Mouse (Mus musculus) left cerebral cortex, adult 2 months (tissue): ENCODE results near the gene Tmem229b. TPM values are rescaled to one million over a fixed set of nuclear protein-coding genes. Genes with fewer than 3 reads are reported as not detected.
A peak's percentile ranks its signal among the peaks of the same experiment; 100 is the strongest.
"Not testable (repeated sequence)": the region's sequence is repeated elsewhere in the genome, so short reads cannot be mapped to it uniquely, and the experiment has no call there.

ENCODE experiments used
- DNase-seq, 2 experiments: peaks; one replicate each; pipeline ENCODE4 v3.0.0; 2021 to 2022; ENCODE audit warnings: low spot score in 2 of 2, mixed read lengths in 1 of 2; ENCODE audit errors: extremely low spot score in 1 of 2
- H3K27ac ChIP-seq: fragments of 200-600 bp; 2 replicates; pipeline ENCODE4 v1.8.1; 2022
- H3K4me3 ChIP-seq: fragments of 200-600 bp; 2 replicates; pipeline ENCODE4 v1.8.1; 2022
- CTCF ChIP-seq: fragments of 200-600 bp; IDR thresholded peaks from 2 replicates; pipeline ENCODE4 v1.8.1; 2022; ENCODE audit warnings: antibody characterized with exemption, mild to moderate bottlenecking, moderate library complexity
- intact Hi-C: fragments of 180-260 bp; cut with DNase I; formaldehyde crosslinking; loops from one replicate; pipeline ENCODE4 v1.15.1; 2025
- total RNA-seq, 2 experiments: library from RNA; stranded (reverse); gene quantifications; 2 replicates each; pipeline ENCODE4 v1.2.3; 2021

The Tmem229b gene
- total RNA-seq, 2 experiments from 2014 or later, result 24.7 to 33.1 TPM

DNA sequence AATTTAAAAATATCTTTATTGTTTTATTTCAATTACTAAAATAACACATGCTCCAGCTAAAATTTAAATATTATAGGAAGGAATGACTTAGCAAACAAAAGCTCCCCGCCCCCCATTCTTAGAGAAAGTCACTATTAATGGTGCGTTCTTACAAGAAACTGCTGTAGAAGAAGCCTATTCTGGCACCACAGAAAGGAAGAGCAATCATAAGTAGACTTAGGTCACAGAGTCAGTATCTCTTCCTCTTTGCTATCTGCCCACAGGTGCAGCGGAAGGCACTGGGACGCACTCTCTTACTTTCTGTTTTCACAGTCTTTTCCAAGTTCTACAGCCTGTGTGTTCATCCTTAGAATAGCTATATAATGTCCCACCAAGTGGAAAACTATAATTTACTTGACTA, 31.6 kb downstream of the Tmem229b start:
- no peak overlapping the region for H3K27ac ChIP-seq
- TF ChIP-seq CTCF, result no peak
- no peak for DNase-seq
- no peak overlapping the region for H3K4me3 ChIP-seq
- intact Hi-C loops, result no loop called here

DNA sequence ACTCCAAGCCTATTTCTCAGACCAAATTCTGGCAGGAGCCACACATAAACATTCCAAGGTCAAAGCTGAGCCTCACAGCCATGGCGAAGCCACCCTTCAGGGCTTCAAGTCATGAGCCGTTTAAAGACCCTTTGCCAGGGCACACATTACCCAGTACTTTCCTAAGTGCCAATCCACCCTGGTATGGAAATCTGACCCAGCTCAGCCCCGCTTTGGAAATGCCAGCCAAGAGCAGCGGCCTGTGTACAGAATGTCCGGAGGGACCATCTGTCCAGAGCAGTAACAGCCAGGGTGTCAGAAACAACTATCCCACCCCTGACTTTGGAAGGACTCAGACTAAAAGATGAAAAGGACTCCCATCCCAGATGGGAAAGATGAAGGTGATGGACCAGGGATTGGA, 32.7 kb downstream of the Tmem229b start:
- no peak overlapping the region for H3K27ac ChIP-seq
- intact Hi-C loops, result no loop called here
- no peak for DNase-seq
- no peak for TF ChIP-seq CTCF
- no peak overlapping the region for H3K4me3 ChIP-seq

DNA sequence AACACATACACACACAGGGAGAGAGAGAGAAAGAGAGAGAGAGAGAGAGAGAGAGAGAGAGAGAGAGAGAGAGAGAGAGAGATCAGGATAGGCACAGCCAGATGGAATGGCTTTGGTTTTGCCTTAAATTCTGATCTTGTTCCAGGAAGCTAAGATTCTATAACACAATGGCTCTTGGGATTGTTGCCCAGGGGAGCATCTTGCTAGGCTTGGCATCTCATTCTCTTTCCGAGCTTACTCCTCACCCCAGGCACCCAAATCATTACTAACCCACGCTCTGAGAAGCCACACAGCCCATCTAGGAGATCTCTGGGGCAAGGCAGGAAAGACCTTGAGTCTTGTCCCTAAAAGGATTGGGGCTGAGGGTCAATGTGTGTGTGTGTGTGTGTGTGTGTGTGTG, 33.6 kb downstream of the Tmem229b start:
- no peak overlapping the region for H3K4me3 ChIP-seq
- no peak for DNase-seq
- TF ChIP-seq CTCF, result no peak
- H3K27ac ChIP-seq, result no peak overlapping the region
- intact Hi-C loops, result no loop called here

DNA sequence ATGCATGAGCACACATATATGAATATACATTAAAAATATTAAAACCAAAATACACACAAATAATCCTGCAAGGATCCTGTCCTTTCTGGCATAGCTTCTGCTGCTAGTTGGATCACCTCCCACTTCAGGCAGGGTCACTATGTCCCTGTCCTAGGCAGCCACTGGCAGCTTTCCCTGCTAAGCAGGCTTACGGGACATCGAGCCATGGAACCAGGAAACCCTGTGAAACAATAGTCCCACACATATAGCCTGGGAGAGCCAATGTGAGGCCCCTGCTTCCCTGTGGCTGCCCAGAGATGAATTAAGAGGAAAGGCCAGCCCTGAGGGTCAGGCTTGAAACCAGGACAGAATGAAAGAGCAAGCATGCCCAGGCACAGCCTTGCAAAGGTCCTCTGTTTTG, 35.8 kb downstream of the Tmem229b start:
- Histone ChIP-seq H3K4me3 (no peak overlapping the region), H3K27ac (no peak overlapping the region)
- intact Hi-C loops, result no loop called here
- no peak for DNase-seq
- TF ChIP-seq CTCF, result no peak

DNA sequence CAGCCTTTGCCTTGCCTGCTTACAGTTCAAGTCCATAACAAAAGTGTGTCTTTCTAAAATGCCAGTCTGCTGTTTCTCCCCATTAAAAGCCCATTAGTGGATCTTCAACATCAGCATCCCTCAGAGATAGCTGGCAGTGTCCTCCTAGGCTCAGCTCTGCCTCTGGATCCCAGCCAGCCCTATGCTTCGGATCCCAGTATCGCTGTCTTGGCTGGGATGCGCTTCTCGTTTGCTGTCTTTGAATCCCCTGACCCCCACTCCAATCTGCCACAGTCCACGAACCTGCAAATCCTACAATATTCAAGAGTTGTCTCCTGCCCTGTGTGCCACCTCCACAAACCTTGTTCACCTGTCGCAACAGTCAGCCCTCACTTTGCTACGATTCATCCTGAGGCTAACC, 36.7 kb downstream of the Tmem229b start:
- no peak for TF ChIP-seq CTCF
- intact Hi-C loops, result no loop called here
- H3K4me3 ChIP-seq, result no peak overlapping the region
- H3K27ac ChIP-seq, result no peak overlapping the region
- no peak for DNase-seq

DNA sequence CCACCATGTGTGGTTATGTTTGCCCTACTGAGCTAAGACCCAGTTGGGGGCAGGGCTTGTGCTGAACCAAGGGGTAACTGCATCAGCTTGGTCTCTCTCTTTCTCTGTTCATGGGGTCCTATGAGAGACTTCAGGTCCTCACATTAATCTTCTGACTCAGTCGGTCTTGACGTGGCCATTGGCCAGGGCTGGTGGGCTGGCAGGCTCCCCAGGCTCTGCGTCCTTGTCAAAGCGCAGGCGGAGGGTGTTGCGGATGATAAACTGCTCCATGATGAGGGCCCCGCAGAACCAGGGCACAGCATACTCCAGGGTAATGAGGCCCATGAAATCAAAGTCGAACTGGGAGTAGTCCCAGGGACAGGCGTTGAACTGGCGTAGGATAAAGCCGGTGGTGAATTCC, 42.9 kb downstream of the Tmem229b start:
- intact Hi-C loops, H3K4me3 ChIP-seq, DNase-seq, H3K27ac ChIP-seq: not testable (repeated sequence)

DNA sequence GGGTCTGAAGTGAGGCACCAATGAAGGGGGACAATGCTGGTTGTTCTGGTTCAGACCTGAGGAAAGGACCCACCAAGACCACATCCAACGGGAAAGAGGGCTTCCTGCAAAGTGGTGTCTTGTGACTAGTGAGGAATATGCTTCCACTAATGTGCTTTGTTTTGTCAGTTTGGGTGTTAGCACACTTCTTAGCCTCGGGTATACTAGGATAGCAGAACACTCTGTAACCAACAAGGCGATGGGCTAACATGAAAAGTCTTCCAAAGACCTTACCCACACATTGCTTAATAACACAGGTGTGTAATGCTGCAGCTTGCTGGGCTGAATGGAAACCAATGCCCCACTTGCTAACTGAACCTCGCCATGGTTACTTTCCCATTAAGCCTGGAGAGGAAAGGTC, 51.0 kb downstream of the Tmem229b start:
- TF ChIP-seq CTCF, result no peak
- intact Hi-C loops, result no loop called here

DNA sequence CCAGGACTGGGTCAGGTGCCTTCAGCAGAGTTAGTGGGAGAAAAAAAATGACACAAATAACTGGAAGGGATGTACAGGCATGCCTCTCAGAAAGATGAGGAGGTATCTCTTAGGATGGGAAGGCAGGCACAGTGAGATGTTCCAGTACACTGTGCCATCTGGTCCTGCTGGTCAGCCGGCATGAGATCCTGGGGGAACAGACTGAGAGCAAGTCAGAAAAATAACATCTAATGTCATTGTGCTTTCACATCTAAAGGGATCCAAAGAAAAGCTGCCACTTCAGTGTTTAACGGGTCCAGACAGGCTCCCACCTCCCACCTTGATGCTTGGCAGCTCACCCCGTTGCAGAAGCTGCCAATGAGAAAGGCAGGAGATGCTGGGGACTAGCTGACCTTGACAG, 54.9 kb downstream of the Tmem229b start:
- intact Hi-C loops, result no loop called here
- Histone ChIP-seq H3K4me3 (no peak overlapping the region), H3K27ac (no peak overlapping the region)
- no peak for DNase-seq
- TF ChIP-seq CTCF, result no peak

More for the DNA sequence above, 51.0 kb downstream of the Tmem229b start:
- Histone ChIP-seq H3K4me3 (no peak overlapping the region), H3K27ac (no peak overlapping the region)
- no peak for DNase-seq

DNA sequence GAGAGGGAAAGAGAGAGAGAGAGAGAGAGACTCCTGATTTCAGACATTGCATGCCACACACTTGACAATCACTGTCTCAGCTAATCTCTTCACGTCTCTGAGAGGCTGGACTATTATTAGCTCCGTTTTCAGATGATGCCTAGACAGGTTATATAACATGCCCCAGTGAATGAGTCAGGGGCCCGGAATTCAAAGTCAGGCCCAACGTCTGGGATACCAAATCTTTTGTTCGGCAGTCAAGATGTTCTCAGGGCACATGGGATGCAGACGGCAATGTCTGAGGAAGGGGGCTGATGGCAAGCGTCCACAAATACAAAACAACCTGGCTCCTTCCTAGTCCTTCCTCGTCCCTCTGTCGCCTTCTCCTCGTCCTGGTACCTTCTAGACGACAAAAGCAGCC, 55.4 kb downstream of the Tmem229b start:
- H3K27ac ChIP-seq, result no peak overlapping the region
- no peak overlapping the region for H3K4me3 ChIP-seq
- no peak for TF ChIP-seq CTCF
- intact Hi-C loops, result no loop called here
- DNase-seq, result peak; percentile 12 to 22

DNA sequence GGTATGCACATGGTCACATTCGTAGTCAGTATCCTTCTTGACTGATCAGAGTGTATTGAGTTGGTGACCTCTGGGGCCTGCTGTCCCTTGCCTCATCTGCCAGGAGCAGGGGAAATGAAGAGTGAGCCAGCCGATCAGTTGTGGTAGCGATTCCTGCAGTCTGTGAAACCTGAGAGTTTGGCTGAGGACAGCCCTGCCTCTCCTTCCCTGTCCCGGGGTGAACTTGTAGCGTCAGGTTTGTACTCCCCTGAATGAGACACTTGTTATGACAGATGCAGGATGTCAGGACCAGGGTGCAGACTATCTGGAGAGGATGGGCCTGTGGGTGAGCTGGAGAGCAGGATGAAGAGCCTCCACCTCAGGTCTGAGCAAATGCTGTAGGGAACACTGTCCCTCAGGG, 59.8 kb downstream of the Tmem229b start:
- Histone ChIP-seq H3K4me3 (no peak overlapping the region), H3K27ac (no peak overlapping the region)
- TF ChIP-seq CTCF, result no peak
- no peak for DNase-seq
- intact Hi-C loops, result no loop called here

DNA sequence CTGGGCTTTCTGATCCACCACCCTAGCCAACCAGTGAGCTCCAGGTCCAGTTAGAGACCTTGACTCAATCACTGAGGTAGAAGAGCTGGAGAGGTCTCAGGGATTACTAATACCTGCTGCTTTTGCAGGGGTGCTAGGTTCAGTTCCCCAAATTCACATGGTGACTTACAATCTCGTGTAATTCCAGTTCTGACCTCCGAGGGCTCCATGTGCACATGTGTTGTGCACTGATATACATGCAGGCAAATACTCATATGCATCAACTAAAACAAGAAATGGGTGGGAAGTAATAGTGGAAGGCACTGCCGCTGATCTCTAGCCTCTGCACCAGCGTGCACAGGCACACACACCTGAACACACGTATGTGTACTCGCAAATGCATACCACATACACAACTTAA, 60.3 kb downstream of the Tmem229b start:
- no peak for DNase-seq
- TF ChIP-seq CTCF, result peak; percentile 19
- H3K27ac ChIP-seq, result no peak overlapping the region
- H3K4me3 ChIP-seq, result no peak overlapping the region
- intact Hi-C loops, result no loop called here

DNA sequence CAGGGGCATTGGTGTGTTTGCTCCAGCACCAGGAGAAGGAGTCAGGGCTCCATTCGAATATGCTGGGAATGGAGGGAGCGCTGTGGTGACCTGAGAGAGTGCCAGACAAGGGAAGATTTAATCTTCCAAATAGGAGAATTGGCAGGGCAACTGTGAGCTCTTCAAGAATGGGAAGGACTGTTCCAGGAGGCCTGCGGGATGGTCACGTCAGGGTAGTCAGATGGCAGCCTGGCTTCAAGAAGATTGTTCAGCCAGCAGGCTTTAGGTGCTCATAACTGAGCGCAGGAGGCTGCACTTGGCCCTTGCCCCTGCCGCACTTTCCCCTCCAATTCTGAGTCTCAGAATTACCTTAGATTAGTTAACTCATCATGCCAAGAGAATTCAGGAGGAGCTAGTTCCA, 64.5 kb downstream of the Tmem229b start:
- H3K27ac ChIP-seq, result no peak overlapping the region
- H3K4me3 ChIP-seq, result no peak overlapping the region
- DNase-seq, result no peak
- TF ChIP-seq CTCF, result no peak
- intact Hi-C loops, result no loop called here

DNA sequence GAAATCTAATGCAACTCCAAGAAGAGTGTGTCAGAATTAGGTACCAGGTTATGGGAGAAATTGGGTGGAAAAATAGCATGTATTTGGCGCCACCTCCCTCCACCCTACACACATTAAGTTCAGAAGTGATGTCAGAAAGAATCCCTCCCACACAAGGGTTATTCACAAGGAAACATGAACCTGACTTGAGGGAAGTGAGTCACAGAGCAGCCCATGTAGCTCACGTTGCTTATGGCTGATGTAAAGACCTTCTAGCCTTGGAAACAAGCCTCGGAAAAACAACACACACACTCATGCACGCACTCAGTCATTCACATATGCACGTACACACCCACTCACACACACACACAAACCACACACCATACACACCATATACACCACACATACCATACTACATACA, 67.3 kb downstream of the Tmem229b start:
- TF ChIP-seq CTCF, result no peak
- intact Hi-C loops, result no loop called here
- Histone ChIP-seq H3K27ac (no peak overlapping the region), H3K4me3 (no peak overlapping the region)
- DNase-seq, result no peak

DNA sequence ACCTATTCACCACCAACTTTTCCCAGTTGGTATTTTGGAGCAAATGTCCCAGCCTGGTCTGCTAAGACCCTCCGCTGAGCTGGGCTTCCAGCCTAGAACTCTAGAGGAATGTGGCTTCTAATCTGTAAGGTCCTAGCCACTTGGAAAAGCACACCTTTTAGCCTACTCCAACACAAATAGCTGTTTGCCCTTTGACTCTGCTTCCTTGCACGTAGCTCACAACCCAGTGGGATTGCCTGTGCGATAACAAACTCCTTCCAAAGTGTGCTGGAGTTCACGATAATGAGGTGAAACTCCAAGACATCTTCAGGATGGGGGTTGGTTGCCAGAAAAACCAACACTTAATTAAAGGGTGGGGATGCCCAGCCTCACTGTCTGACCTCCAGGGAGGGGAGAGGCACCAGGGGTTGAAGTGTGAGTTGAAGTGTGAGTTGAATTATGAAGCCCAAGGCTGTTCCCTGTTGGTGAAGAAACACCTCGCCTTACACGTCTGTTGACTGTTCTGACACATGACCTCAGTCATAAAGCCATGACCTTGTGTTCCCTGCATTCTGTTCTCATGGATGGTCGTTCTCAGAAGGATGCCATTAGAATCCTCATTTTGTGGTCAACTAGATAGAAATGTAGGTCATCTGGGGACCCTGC, 67.9 kb downstream of the Tmem229b start:
- no peak for DNase-seq
- H3K27ac ChIP-seq, result no peak overlapping the region
- no peak overlapping the region for H3K4me3 ChIP-seq
- intact Hi-C loops, result no loop called here
- TF ChIP-seq CTCF, result no peak
